Mouse (Mus musculus) testis, postnatal 10 days (tissue): ENCODE measurements around the gene Traf3.

Source experiments
- DNase-seq: peaks from one replicate; pipeline ENCODE4 v3.0.0; 2021; ENCODE audit warnings: low spot score

Traf3 gene

GRCm38 (mm10) chr12:111263650-111264049 is 97.5 kb downstream of the Traf3 start:
- DNase-seq, result no peak

GRCm38 (mm10) chr12:111265212-111265611 is 99.0 kb downstream of the Traf3 start:
- DNase-seq, result no peak

DNA sequence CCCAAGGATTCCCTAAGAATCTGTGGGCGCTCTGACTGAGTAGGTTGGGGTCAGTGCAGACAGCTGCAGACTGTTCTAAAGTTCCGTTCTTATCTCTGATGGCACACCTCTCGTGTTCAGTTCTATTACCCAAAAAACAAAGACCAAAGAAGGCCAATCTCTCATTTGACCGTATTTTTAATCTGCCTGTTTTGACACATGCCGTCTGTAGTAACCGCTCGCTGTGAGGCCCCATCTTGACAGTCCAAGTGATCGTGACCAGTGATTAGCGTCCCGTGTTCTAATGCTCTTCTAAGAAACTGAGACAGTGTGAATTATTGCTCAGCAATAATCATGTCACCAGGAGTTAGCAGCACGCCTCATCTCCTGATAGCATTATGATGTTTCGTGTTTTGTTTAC is 100.4 kb downstream of the Traf3 start:
- no peak for DNase-seq

- no peak for DNase-seq
Observed at GRCm38 (mm10) chr12:111267673-111268325, 101.6 kb downstream of the Traf3 start.

DNA sequence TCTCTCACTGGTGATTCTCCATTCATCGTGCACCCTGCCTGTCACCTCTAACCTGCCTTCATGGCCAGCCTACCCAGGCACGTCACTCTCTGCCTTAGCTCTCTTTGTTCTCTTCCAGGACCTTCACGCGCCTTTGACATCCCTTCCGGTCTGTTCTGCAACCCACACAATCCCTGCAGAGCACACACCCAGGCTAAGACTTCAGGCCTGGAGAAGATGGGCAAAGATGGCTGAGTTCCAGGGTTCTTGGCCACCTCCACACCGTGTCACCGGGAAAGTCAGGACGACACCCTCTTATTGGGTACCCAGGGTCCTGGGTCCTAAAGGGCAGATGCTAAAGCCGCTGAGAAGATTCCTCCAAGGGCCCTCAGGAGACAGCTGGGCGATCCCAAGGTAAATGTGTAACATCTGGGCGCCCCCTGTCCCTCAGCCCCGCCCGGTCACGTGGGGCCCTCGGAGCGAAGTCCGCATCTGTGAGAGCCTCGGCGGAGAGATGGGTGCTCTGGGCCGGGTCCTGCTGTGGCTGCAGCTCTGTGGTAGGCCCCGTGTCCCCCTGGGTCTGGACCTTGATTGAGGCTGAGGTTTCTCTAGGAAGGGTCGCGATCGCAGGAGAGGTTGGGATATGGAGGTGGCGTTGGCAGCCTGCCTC is 104.6 kb downstream of the Traf3 start, which contains the start of gene Amn:
Gene Amn (plus strand): TSS at position 467 of the 649 bp plus-strand sequence.
- no peak for DNase-seq

GRCm38 (mm10) chr12:111271406-111271805 is 105.2 kb downstream of the Traf3 start:
- no peak for DNase-seq

DNA sequence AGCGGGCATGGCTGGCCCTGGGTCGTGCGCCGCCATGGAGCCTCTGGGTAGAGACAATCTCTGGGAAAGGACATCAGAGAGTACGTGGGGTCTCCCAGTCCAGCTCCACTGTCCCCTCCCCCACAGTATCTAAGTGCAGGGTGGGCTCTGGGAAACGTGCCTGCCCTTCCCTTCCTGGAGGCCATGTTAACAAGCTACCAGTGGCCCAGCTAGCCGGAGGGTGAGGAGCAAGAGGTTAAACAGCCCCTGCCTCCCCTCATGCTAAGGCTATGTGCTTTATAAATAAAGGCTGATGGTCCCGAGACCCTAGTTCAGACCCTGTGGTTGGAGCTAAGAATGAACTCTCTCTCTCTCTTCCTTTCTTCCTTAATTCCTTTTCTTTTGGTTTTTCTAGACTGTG is 105.8 kb downstream of the Traf3 start:
- DNase-seq, result no peak

DNA sequence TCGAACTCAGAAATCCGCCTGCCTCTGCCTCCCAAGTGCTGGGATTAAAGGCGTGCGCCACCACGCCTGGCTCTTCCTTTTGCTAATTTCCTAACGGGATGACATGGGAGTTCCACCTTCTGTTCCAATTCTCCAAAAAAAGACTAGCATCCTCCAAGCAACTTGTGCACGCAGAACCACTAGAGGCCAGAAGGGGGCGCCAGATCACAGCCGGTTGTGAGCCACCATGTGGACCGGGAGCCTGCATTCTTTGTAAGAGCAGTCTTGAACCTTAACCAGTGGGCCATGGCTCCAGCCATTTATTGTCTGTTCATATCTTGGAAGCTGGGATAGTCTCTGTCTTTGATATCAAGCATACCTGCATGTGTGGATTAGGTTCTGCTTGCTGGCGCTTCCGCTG is 106.2 kb downstream of the Traf3 start:
- peak; percentile 90 for DNase-seq

- DNase-seq, result no peak
Observed at GRCm38 (mm10) chr12:111274006-111274405, 107.8 kb downstream of the Traf3 start.

- peak; percentile 68 for DNase-seq
Observed at GRCm38 (mm10) chr12:111274447-111275149, 108.4 kb downstream of the Traf3 start.

GRCm38 (mm10) chr12:111275150-111275841 is 109.1 kb downstream of the Traf3 start:
- no peak for DNase-seq

DNA sequence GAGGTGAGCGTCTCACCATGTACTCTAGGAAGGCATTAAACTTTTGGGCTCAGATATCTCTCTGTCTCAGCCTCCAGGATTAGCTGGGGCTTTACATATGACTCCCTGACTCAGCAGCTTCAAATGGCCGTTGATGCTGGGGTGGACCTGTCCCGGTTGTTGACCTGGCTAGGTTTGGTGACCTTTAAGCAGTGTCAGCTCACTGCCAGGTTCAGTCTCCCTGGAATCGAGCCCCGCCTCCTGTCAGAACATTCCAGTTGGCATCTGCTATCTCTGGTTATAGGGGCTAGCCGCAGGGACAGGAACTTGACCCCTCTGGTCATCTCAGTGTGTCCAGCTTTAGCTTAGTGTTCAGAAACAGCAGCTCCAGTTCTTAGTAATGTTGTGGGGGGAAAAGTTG is 110.2 kb downstream of the Traf3 start:
- no peak for DNase-seq

GRCm38 (mm10) chr12:111283573-111283972 is 117.4 kb downstream of the Traf3 start:
- DNase-seq, result no peak

DNA sequence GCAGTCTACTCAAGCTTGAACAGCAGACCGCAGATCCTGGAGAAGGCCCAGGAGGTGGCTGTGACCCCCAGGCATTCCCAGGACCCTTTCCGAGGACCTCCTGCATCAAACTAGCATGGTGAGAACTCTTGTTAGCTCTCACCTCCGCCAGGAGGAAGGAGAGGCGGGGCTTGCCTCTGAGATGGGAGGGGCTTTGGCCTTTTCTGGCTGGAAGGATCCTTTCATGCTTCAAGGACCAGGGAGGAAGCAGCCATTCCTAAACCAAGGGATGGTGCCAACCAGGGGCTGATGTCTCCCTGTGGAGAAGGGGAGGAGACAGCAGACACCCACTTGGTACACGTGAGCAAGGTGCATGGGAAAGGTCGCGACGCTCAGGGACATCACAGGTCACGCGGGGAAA is 118.4 kb downstream of the Traf3 start:
- DNase-seq, result no peak

GRCm38 (mm10) chr12:111293025-111293424 is 126.9 kb downstream of the Traf3 start:
- DNase-seq, result no peak

GRCm38 (mm10) chr12:111301322-111302017 is 135.3 kb downstream of the Traf3 start:
- no peak for DNase-seq

- no peak for DNase-seq
Observed at GRCm38 (mm10) chr12:111302018-111302345, 135.8 kb downstream of the Traf3 start.

DNA sequence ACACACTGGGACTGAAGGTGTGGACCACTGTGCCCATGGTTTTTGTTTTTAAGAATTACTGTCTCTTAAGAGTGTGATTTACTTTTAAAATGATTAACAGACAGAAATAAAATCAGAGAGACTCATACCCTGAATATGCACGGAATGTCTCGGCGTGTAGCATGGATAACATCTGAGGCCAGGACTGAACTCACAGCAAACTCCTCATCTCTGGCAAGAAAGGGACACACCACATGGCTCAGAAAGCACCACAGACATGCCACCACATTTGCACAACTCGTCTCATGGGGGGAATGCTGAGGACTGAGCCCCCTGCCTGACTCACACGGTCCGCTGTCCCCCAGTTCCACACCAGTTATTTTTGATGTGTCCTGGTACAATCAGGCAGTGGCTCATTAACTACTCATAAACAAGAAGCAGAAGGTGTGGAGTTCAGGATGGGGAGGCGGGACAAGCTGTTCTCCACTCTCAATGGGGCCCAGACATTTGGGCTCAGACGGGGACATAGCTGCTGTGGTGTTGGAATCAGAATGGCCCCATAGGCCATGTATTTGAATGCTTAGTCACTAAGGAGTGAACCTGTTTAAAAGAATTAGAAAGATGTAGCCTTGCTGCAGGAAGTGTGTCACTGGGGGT is 137.7 kb downstream of the Traf3 start:
- no peak for DNase-seq

- DNase-seq, result no peak
Observed at GRCm38 (mm10) chr12:111306821-111307220, 140.7 kb downstream of the Traf3 start.

- no peak for DNase-seq
Observed at GRCm38 (mm10) chr12:111309256-111309655, 143.1 kb downstream of the Traf3 start.

DNA sequence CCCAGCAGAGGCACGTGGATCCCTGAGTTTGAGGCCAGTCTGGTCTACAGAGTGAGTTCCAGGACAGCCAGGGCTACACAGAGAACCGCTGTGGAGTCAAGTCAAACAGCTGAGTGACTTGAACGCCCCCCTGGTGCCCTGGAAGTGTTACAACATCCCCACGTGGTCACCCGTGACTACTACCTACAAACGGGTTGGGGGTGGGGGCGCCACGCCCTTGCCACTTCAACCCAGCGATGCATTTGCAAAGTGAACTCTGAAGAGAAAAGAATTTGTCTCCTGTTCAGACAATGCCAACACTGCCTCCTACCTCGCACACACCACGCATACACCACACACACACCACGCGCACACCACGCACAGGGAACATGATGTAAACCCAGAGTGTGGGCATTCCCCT is 143.8 kb downstream of the Traf3 start:
- DNase-seq, result no peak

GRCm38 (mm10) chr12:111311775-111312174 is 145.6 kb downstream of the Traf3 start:
- DNase-seq, result no peak
